Mouse (Mus musculus): Measurements from ENCODE around the gene Hivep3.
A peak's percentile ranks its signal among the peaks of the same experiment; 100 is the strongest.

Hivep3 gene

DNA sequence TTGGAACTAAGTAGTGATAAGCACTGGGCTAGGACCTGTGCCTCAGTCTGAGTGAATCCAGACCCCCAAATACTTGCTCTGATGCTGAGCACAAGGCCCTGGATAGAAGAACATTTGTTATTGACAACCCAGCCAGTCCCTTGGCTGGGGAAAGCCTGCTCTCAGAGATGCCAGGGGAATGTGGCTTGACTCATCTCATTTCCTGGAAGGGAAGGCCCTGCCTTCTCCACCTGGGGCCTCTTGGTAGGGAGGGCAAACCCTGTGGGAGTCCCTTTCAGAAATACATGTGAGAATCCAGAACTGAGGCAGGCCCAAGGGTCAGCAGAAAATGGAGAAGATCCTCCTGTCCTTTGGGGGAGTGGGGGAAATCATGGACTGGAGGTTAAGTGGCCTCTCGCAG lies 294.1 kb downstream of the Hivep3 start:
- no peak for DNase-seq

GRCm38 (mm10) chr4:120029937-120030336 lies 296.4 kb downstream of the Hivep3 start:
- DNase-seq, result no peak

DNA sequence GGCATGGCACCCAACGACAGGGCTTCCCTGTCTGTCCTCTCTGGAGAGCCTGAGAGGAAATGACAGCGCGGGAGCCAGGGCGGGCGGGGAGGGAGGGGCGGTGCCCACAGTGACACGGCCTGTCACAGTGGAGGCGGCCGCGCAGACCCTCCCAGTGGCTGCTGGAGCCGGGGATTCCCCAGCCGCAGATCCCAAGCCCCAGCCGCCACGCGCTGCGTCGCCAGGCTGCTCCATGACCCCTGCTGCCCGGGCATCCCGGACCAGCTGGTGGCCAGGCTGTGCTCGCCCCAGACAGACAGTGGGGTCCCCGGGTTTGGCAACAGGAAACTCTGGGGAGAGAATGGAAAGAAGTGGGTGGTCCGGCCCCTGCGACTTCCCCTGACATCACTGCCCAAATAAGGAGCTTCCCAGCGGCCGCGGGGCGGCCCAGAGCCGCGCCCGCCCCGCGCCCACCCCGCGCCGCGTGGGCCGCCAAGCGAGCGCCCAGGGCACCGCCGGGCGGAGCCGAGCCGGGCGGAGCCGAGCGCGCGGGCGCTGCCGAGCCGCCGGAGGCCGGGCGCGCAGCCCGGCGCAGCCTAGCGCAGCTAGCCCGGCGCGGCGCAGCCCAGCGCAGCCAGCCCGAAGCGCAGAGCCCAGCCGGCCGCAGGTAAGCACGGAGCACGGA lies 298.9 kb downstream of the Hivep3 start:
- peak; percentile 76 to 82 for DNase-seq

GRCm38 (mm10) chr4:120032984-120033355 lies 299.4 kb downstream of the Hivep3 start:
- DNase-seq, result no peak

GRCm38 (mm10) chr4:120036294-120036693 lies 302.7 kb downstream of the Hivep3 start:
- DNase-seq, result no peak

GRCm38 (mm10) chr4:120037007-120037406 lies 303.4 kb downstream of the Hivep3 start:
- DNase-seq, result peak in 1 of 2 experiments; percentile 55

- DNase-seq, result no peak
Measured at GRCm38 (mm10) chr4:120041520-120041919, 307.9 kb downstream of the Hivep3 start.

DNA sequence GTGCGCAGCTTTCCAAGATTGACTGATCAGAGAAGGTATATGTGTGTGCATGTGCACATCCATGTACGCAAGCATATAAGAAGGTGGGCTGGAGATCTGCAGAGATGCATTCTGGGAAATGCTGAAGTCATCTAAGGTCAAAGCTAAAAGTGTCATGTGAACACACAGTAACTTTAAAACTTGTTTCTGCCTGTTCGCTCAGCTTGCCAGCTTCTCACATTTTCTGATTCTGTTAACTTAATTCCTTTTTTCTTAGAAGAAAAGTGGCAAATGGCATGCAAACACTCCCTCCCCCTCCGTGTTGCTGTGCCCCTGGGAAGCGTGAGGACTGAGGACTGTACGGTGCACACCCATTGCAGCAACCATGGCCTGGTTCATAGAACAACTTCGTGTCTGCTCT lies 308.9 kb downstream of the Hivep3 start:
- DNase-seq, result no peak

GRCm38 (mm10) chr4:120044612-120045011 lies 311.0 kb downstream of the Hivep3 start:
- DNase-seq, result peak in 1 of 2 experiments; percentile 42

DNA sequence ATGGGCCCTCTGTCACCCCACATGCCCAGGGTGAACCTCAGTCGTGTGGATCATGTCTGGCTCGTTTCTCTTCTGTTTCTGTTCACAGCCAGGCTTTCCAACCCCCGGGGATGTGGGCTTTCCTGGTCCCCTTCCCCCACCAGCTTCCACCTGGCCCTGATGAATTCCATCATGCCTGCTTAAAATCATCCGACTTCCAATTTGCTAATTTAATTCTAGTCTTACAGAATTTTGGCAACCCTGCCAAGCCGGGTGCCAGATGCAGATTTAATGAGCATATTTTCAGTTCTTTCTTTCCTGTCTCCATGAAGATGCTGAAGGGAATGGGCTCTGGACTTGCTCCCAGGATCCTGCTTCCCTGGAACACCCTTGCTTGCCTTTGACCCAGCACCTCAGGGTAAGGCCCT lies 311.6 kb downstream of the Hivep3 start:
- no peak for DNase-seq

DNA sequence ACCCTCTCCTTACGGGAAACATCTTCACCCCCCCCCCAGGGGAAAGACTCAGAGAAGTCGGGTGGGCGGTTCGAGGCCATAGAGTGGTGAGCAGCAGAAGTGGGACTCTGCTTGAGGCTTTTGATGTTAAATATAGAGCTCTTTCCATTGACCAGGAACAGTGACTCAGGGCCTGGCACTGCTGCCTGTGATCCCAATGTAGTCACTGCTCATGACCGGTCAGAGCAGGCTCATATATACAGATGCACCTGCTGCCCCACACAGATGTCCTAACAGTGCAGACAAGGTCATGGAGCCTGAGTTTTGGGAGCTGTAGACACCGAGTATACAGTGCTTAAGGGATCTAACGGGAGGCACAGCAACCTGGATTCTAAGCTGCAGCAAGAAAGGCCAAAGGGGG lies 312.3 kb downstream of the Hivep3 start:
- no peak for DNase-seq

- no peak for DNase-seq
Measured at GRCm38 (mm10) chr4:120047060-120047459, 313.5 kb downstream of the Hivep3 start.

GRCm38 (mm10) chr4:120048274-120048673 lies 314.7 kb downstream of the Hivep3 start:
- DNase-seq, result no peak

GRCm38 (mm10) chr4:120049857-120050256 lies 316.3 kb downstream of the Hivep3 start:
- no peak for DNase-seq

DNA sequence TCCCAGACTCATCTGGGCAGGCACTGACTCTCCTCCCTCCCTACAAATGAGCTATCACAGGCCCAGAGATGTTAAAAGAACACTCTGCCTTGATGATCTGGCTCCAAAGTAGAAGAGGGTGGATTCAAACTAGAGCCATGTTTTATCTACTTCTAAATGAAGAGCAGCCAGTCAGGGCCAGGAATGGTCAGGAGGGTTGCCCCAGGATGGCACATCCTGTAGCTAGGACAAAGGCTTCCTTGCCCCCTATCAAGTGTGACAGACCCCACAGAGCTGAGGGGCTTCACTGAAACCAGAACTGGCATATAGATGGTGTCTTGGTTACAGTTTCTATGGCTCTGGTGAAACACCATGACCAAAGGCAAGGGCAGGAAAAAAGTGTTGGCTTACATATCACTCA lies 318.9 kb downstream of the Hivep3 start:
- no peak for DNase-seq

- DNase-seq, result no peak
Measured at GRCm38 (mm10) chr4:120053026-120054005, 319.7 kb downstream of the Hivep3 start.

- no peak for DNase-seq
Measured at GRCm38 (mm10) chr4:120054145-120054544, 320.6 kb downstream of the Hivep3 start.

DNA sequence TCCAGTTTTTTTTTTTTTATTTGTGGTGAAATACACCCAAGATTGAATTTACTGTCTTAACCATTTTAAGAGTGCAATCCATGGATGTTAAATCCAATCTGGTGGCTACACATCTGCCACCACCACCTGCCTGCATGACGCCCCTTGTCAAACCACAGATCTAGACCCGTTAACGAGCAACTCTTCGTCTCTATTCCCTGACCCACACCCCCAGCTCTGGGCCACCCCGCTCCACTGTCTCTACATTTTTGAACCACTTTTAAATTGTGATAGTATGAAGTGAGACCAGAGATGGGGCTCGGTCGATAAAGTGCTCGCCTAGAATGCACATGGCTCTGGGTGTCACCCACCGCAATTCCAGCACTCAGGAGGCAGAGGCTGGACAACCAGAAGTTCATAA lies 322.9 kb downstream of the Hivep3 start:
- DNase-seq, result peak in 1 of 2 experiments; percentile 50

GRCm38 (mm10) chr4:120057529-120057928 lies 323.9 kb downstream of the Hivep3 start:
- DNase-seq, result no peak

GRCm38 (mm10) chr4:120058157-120058556 lies 324.6 kb downstream of the Hivep3 start:
- no peak for DNase-seq

DNA sequence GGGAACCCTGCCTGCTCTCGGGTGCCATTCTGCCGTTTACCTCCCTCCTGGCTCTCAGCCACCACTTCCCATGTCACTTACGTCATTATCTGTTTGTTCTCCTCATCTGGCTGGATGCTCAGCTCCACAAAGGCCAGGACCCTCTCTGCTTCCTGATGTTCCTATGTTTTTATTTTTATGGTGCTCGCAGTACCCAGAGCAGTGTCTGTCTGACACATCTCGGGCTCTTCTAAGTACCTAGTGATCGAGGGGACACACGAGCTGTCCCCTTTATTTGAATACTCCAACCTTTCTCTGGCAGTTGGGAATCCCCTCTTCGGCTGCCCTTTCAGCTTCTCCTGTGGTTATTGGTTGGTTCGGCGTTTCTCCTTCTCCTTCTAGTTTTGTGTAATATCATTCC lies 325.2 kb downstream of the Hivep3 start:
- DNase-seq, result no peak

GRCm38 (mm10) chr4:120061727-120062126 lies 328.1 kb downstream of the Hivep3 start:
- DNase-seq, result no peak

DNA sequence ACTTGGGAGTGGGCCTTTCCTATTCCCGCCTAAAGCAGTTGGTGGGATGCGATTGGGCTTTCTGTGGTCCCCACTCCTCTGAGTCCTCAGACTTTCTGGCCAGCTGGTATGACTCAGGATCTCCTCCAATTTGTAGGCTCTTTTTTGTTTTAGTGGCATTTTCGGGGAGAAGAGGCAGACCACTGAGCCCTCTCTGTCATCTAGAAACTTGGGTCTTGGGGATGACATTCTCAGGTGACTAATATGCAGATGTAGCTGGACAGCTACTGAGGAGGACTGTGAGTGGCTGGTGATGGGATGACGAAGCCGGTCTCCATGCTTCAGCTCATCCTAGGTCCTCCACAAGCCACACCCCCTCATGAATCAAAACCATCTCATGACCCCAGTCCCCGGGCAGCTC lies 328.6 kb downstream of the Hivep3 start:
- no peak for DNase-seq

DNA sequence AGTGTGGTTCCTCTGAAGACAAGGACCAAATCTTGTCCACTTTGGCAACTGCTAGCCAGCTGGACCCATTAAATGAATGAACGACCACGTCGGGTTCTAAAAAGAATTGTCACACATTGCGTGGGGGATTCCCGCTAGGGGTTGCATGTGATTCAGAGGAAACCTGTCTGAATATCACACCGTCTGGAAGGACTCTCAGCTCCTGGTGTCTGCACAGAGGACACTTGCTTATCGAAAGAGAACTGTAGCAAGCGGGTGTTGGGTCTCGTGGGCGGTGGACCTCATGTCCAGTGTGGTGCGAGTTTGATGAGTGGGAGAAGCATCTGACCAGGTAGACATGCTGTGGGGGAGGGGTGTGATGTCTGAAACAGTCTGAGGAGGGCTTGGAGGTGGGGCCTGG lies 329.2 kb downstream of the Hivep3 start:
- DNase-seq, result no peak

Data from thymus, postnatal 36 days (tissue).